Mouse (Mus musculus) stomach, embryonic 15.5 days (tissue): ENCODE results near the gene Socs5. TPM values are rescaled to one million over a fixed set of nuclear protein-coding genes. Genes with fewer than 3 reads are reported as not detected.
"Not testable (repeated sequence)": the region's sequence is repeated elsewhere in the genome, so short reads cannot be mapped to it uniquely, and the experiment has no call there.

ENCODE experiments used
- ATAC-seq: fragments of 200-750 bp; cut with Nextera tagmentation; 2 replicates; pipeline ENCODE4 v1.8.0; 2017; ENCODE audit warnings: low read depth, moderate number of reproducible peaks, moderate TSS enrichment; ENCODE audit not compliant: insufficient read depth, low FRiP score
- H3K27ac ChIP-seq: fragments of 300-500 bp; sonication (generic); 2 replicates; pipeline ENCODE4 v1.5.1; 2015; ENCODE audit warnings: mild to moderate bottlenecking, inconsistent platforms
- H3K27me3 ChIP-seq: fragments of 300-500 bp; sonication (generic); replicated peaks from 2 replicates; pipeline ENCODE4 v1.6.1; 2015; ENCODE audit warnings: inconsistent platforms
- H3K36me3 ChIP-seq: fragments of 300-500 bp; sonication (generic); 2 replicates; pipeline ENCODE4 v1.6.1; 2015; ENCODE audit warnings: inconsistent platforms
- H3K4me1 ChIP-seq: fragments of 300-500 bp; sonication (generic); 2 replicates; pipeline ENCODE4 v1.6.1; 2015; ENCODE audit warnings: inconsistent platforms
- H3K4me2 ChIP-seq: fragments of 300-500 bp; sonication (generic); 2 replicates; pipeline ENCODE4 v1.6.1; 2015; ENCODE audit warnings: mild to moderate bottlenecking, inconsistent platforms
- H3K4me3 ChIP-seq: fragments of 300-500 bp; sonication (generic); replicated peaks from 2 replicates; pipeline ENCODE4 v1.5.1; 2015; ENCODE audit warnings: inconsistent platforms
- H3K9ac ChIP-seq: fragments of 300-500 bp; sonication (generic); 2 replicates; pipeline ENCODE4 v1.6.1; 2015; ENCODE audit warnings: inconsistent platforms
- H3K9me3 ChIP-seq: fragments of 300-500 bp; sonication (generic); 2 replicates; pipeline ENCODE4 v1.6.1; 2016; ENCODE audit warnings: inconsistent platforms
- WGBS: fragments of 180-500 bp; shearing (Covaris S2); methylation state at CpG from one replicate; pipeline ENCODE4 v1.1.7; 2015; 5-methylcytosine and 5-hydroxymethylcytosine counted together
- polyA plus RNA-seq: library from polyadenylated mRNA; unstranded; fragments of >200 nt; fragmentation: Nextera tagmentation; extraction: Ambion mirVana; gene quantifications from 2 replicates; pipeline ENCODE4 v1.2.1, GENCODE M21; 2015

Gene Socs5
- 11.5 and 12.2 TPM in 2 replicates for polyA plus RNA-seq

- peak within 1 kb of the TSS; percentile 69 for H3K9ac ChIP-seq
- H3K4me1 ChIP-seq, result peaks cover 10% of the 10 kb centered on the region
- peak; percentile 61 for ATAC-seq
- no peaks in the 10 kb centered on the region for H3K9me3 ChIP-seq
- H3K4me2 ChIP-seq, result peak within 1 kb of the TSS; percentile 86
- H3K27ac ChIP-seq, result peak within 1 kb of the TSS; percentile 82
- no peaks in the 10 kb centered on the region for H3K27me3 ChIP-seq
- under 1% methylated on average over 40 of the region's 73 CpGs for WGBS
- H3K4me3 ChIP-seq, result peak within 1 kb of the TSS; percentile 74
- H3K36me3 ChIP-seq, result no peaks in the 10 kb centered on the region
Observed at GRCm38 (mm10) chr17:87107623-87108221, at the start of gene Socs5. TSS of gene Socs5 (plus strand) at chr17:87107679.

GRCm38 (mm10) chr17:87062639-87063038 is 44.8 kb upstream of the Socs5 start:
- H3K27ac ChIP-seq, result no peak overlapping the region
- H3K9ac ChIP-seq, result no peak overlapping the region
- 75% methylated on average over 9 of the region's 9 CpGs for WGBS

GRCm38 (mm10) chr17:87063461-87063860 is 44.0 kb upstream of the Socs5 start:
- no peak for ATAC-seq
- Histone ChIP-seq H3K4me3 (no peak overlapping the region), H3K4me2 (no peak overlapping the region), H3K4me1 (no peaks in the 10 kb centered on the region), H3K36me3 (no peaks in the 10 kb centered on the region), H3K27me3 (no peaks in the 10 kb centered on the region), H3K27ac (no peak overlapping the region), H3K9ac (no peak overlapping the region), H3K9me3 (no peaks in the 10 kb centered on the region)
- WGBS, result 33% methylated on average over 7 of the region's 7 CpGs

More at GRCm38 (mm10) chr17:87062639-87063038, 44.8 kb upstream of the Socs5 start:
- no peaks in the 10 kb centered on the region for H3K9me3 ChIP-seq
- no peak overlapping the region for H3K4me2 ChIP-seq
- H3K36me3 ChIP-seq, result no peaks in the 10 kb centered on the region
- H3K27me3 ChIP-seq, result no peaks in the 10 kb centered on the region
- no peaks in the 10 kb centered on the region for H3K4me1 ChIP-seq
- H3K4me3 ChIP-seq, result no peak overlapping the region
- ATAC-seq, result no peak

- no peak for ATAC-seq
- H3K27me3 ChIP-seq, result no peaks in the 10 kb centered on the region
- no peak overlapping the region for H3K4me2 ChIP-seq
- H3K36me3 ChIP-seq, result no peaks in the 10 kb centered on the region
- H3K9me3 ChIP-seq, result no peaks in the 10 kb centered on the region
- no peak overlapping the region for H3K9ac ChIP-seq
- no peak overlapping the region for H3K4me3 ChIP-seq
- H3K27ac ChIP-seq, result no peak overlapping the region
- H3K4me1 ChIP-seq, result no peaks in the 10 kb centered on the region
- 65% methylated on average over 6 of the region's 6 CpGs for WGBS
Observed at GRCm38 (mm10) chr17:87063969-87064368, 43.5 kb upstream of the Socs5 start.

GRCm38 (mm10) chr17:87068997-87069396 is 38.5 kb upstream of the Socs5 start:
- no peak overlapping the region for H3K4me2 ChIP-seq
- H3K9me3 ChIP-seq, result no peaks in the 10 kb centered on the region
- H3K9ac ChIP-seq, result no peak overlapping the region
- no peak overlapping the region for H3K27ac ChIP-seq
- H3K36me3 ChIP-seq, result no peaks in the 10 kb centered on the region
- no peaks in the 10 kb centered on the region for H3K27me3 ChIP-seq
- H3K4me1 ChIP-seq, result no peaks in the 10 kb centered on the region
- no peak overlapping the region for H3K4me3 ChIP-seq
- 93% methylated on average over 4 of the region's 4 CpGs for WGBS
- no peak for ATAC-seq

GRCm38 (mm10) chr17:87072183-87072582 is 35.3 kb upstream of the Socs5 start:
- H3K27ac ChIP-seq, H3K9ac ChIP-seq, H3K9me3 ChIP-seq, H3K4me1 ChIP-seq, H3K27me3 ChIP-seq, H3K36me3 ChIP-seq, H3K4me3 ChIP-seq, H3K4me2 ChIP-seq, ATAC-seq: not testable (repeated sequence)
- 94% methylated on average over 1 of the region's 1 CpGs for WGBS

GRCm38 (mm10) chr17:87072766-87073440 is 34.6 kb upstream of the Socs5 start:
- no peak for ATAC-seq
- 36% methylated on average over 5 of the region's 5 CpGs for WGBS
- H3K36me3 ChIP-seq, result no peaks in the 10 kb centered on the region
- no peaks in the 10 kb centered on the region for H3K27me3 ChIP-seq
- H3K4me3 ChIP-seq, result no peak overlapping the region
- H3K4me1 ChIP-seq, result no peaks in the 10 kb centered on the region
- H3K4me2 ChIP-seq, result no peak overlapping the region
- H3K9ac ChIP-seq, result no peak overlapping the region
- no peak overlapping the region for H3K27ac ChIP-seq
- H3K9me3 ChIP-seq, result no peaks in the 10 kb centered on the region

GRCm38 (mm10) chr17:87073470-87073869 is 34.0 kb upstream of the Socs5 start:
- H3K4me1 ChIP-seq, result no peaks in the 10 kb centered on the region
- H3K4me2 ChIP-seq, result no peak overlapping the region
- H3K36me3 ChIP-seq, result no peaks in the 10 kb centered on the region
- no peak overlapping the region for H3K27ac ChIP-seq
- no peak for ATAC-seq
- H3K9ac ChIP-seq, result no peak overlapping the region
- no peaks in the 10 kb centered on the region for H3K9me3 ChIP-seq
- no peak overlapping the region for H3K4me3 ChIP-seq
- no peaks in the 10 kb centered on the region for H3K27me3 ChIP-seq

GRCm38 (mm10) chr17:87078217-87078616 is 29.3 kb upstream of the Socs5 start:
- not testable (repeated sequence) for H3K27me3 ChIP-seq, H3K4me3 ChIP-seq, H3K9ac ChIP-seq, H3K4me1 ChIP-seq, H3K9me3 ChIP-seq, H3K36me3 ChIP-seq, H3K4me2 ChIP-seq, ATAC-seq, H3K27ac ChIP-seq
- WGBS, result 94% methylated on average over 17 of the region's 17 CpGs

- WGBS, result 85% methylated on average over 7 of the region's 7 CpGs
Observed at GRCm38 (mm10) chr17:87080724-87081123, 26.8 kb upstream of the Socs5 start.

GRCm38 (mm10) chr17:87082547-87082946 is 24.9 kb upstream of the Socs5 start:
- H3K27ac ChIP-seq, result no peak overlapping the region
- H3K9ac ChIP-seq, result no peak overlapping the region
- no peaks in the 10 kb centered on the region for H3K27me3 ChIP-seq
- ATAC-seq, result no peak
- no peak overlapping the region for H3K4me3 ChIP-seq
- H3K4me1 ChIP-seq, result no peaks in the 10 kb centered on the region
- no peaks in the 10 kb centered on the region for H3K36me3 ChIP-seq
- WGBS, result 77% methylated on average over 4 of the region's 4 CpGs
- no peaks in the 10 kb centered on the region for H3K9me3 ChIP-seq
- no peak overlapping the region for H3K4me2 ChIP-seq

More at GRCm38 (mm10) chr17:87080724-87081123, 26.8 kb upstream of the Socs5 start:
- ATAC-seq, result no peak
- no peak overlapping the region for H3K9ac ChIP-seq
- H3K27me3 ChIP-seq, result no peaks in the 10 kb centered on the region
- H3K4me2 ChIP-seq, result no peak overlapping the region
- H3K4me1 ChIP-seq, result no peaks in the 10 kb centered on the region
- no peaks in the 10 kb centered on the region for H3K9me3 ChIP-seq
- no peaks in the 10 kb centered on the region for H3K36me3 ChIP-seq
- H3K4me3 ChIP-seq, result no peak overlapping the region
- no peak overlapping the region for H3K27ac ChIP-seq

- 87% methylated on average over 5 of the region's 5 CpGs for WGBS
- no peaks in the 10 kb centered on the region for H3K4me1 ChIP-seq
- no peak overlapping the region for H3K4me3 ChIP-seq
- no peak overlapping the region for H3K9ac ChIP-seq
- no peaks in the 10 kb centered on the region for H3K9me3 ChIP-seq
- no peaks in the 10 kb centered on the region for H3K36me3 ChIP-seq
- ATAC-seq, result no peak
- H3K4me2 ChIP-seq, result no peak overlapping the region
- H3K27ac ChIP-seq, result no peak overlapping the region
- H3K27me3 ChIP-seq, result no peaks in the 10 kb centered on the region
Observed at GRCm38 (mm10) chr17:87083671-87084070, 23.8 kb upstream of the Socs5 start.
